Mouse (Mus musculus): Measurements from ENCODE around the gene Foxl1.
A peak's percentile ranks its signal among the peaks of the same experiment; 100 is the strongest.

Foxl1 gene

GRCm38 (mm10) chr8:121164017-121164469 is 36.3 kb downstream of the Foxl1 start:
- DNase-seq (ENCODE audit: low spot score in 2 of 2) = no peak

DNA sequence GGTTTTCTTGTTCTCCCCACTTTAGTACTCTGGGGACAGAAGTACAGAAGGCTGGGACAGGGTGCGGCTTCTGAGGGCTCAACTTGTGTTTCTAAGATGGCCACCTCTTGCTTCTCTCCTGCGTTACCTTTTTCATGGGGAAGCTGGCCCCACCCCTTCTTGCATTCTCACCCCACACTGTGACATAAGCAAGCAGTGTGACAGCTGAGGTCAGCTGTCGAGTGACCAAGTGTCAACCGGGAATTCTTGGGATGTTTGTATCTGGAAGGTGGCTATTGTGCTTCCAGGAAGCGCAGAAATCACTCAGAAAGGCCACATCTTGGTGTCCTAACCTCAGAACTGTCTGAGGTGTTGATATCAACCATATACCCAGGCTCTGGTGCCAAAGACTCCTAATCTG is 40.3 kb downstream of the Foxl1 start:
- no peak for DNase-seq (ENCODE audit: low spot score in 2 of 2)

DNA sequence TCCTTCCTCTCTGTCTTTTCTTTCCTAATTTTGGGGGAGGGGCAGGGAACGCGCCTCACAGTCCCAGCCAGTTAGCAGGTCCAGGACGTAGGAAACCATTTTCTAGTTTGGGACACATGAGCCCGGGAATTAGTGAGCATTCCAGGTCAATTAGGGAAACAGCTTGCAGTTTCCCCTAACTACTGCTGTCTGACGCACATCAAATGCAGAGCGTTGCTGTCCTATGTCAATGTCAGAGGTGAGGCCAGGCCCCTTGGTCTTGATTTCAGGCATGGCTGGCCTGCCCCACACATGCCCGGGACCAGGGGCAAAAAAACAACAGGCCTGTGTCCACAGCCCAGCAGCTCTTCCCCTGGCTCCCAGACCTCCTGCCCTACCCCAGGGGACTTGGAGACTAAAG is 42.4 kb downstream of the Foxl1 start:
- DNase-seq (ENCODE audit: low spot score in 2 of 2) = no peak

DNA sequence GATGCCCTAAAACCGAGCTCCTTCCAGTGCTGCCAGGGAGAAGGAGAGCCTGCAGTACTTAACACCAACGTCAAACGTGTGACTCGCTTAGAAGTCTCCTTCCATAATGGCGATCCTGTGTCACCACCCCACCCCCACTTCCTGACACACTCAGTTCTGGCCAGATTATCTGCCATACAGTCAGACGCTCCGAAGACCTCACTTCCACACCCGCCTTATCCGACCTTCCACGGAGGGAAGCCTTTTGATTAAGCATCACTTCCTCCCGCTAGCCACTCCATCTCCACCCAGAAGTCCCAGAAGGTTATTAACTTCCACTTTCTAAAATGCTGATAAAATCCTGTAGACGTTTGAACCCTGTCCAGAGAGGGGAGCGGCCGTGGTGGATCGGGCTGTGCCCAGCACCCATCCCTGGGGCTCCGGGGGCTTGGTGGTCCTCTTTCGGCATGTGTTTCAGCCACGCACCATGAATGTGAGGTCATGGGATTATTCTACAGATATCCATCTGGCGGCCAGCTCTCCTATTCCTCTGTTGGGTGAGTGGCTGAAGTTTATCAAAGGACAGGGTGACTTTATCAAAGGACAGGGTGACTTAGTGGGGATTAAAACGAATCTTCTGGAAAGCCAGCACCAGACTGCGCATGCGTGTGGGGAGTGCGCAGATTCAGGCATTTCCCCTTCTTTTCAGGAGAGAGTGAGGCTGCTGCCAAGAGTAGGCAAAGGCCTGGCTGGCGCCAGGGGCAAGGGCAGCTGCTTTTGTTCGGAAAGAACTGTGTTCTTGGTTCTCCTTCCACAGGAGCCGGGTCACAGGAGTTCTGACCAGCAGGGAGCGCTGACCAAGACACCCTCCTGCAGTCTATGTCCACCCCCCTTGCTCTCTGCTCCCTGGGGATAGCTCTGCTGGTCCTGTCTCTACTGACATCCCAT is 43.1 kb downstream of the Foxl1 start:
- DNase-seq (ENCODE audit: low spot score in 2 of 2) = peak; percentile 3 to 7

DNA sequence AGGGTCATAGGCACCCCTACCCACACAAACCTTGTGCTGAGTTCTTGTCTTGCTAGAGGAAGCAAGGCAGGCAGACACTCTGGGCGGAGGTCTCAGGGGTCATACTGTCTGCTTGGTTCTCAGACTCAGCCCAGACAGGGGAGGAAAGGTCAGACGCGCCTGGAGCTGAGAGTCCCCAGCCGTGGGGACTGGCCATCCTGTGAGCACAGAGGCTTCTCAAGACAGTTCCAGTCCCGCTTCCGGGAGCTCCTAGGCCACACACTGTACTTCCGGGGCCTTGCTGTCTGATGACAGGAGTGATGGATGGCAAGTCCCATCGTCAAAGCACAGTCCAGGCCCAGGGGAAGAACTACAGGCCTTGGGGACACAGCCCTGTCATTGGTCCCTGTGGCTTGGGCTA is 44.8 kb downstream of the Foxl1 start:
- DNase-seq (ENCODE audit: low spot score in 2 of 2) = no peak

GRCm38 (mm10) chr8:121174178-121174577 is 46.4 kb downstream of the Foxl1 start:
- no peak for DNase-seq (ENCODE audit: low spot score in 2 of 2)

DNA sequence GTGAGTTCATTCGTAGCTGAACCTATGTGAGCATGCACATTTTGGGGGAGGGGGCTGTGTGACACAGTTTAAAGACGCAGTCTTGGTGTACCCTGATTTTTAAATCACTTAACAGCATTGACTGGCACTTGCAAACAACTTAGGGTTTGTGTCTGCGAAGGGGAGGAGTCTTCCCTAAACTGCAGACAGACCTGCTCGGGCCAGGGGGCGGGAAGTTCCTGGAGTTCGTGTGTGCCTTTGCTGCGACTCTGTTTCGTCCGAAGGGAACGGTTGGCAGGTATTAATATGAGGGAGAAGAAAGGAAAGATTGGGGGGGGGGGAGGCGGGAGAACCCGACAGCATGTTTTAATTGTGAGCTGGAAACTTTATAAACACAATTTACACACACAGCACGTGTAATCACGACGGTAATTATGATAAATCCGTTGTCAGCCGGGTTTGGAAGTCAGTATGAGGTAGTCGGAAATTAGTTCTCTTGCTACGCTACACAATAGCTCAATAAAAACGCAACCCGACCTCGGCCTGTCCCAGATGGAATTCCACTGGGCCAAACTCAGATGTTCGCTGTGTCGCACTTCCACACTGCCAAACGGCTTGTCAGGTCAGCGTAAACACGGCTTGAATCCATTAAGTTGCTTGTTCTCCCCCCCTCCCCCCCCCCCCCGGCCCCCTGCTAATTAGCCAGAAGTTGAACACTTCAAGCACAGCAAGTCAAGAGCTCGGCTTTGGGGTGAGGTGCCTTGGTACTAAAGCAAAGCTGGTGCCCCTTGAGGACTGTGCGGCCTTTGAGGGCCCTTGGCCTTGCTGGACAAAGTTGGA is 47.2 kb downstream of the Foxl1 start:
- no peak for DNase-seq (ENCODE audit: low spot score in 2 of 2)

DNA sequence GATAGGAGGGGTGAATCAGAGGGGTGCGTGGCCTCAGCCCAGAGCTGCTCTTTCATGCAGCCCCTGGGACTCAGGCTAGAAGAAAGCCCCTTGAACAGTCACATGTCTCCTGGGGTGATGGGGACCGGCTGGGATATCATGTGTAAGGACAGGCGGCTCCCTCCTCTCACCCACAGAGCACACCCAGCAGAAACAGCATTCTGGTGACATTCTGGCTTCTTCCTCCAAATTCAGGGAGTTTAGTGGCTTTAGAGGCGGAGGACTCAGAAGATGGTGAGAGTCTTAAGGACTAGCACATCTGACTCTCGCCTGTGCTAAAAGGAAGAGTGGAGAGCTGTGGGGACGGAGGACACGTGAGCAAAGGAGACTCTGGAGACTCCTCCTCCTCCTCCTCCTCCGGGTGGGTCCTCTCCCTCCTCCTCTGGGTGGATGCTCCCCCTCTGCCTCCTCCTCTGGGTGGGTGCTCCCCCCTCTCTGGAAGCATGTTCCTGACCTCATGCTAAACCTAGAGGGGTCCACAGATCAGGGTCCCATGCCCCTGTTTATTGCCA is 47.9 kb downstream of the Foxl1 start:
- no peak for DNase-seq (ENCODE audit: low spot score in 2 of 2)

GRCm38 (mm10) chr8:121176291-121176690 is 48.6 kb downstream of the Foxl1 start:
- DNase-seq (ENCODE audit: low spot score in 2 of 2) = no peak

All from left cerebral cortex, adult 9 months (tissue).